Mouse (Mus musculus): ENCODE measurements around the gene Vmn2r81. TPM values are rescaled to one million over a fixed set of nuclear protein-coding genes. Genes with fewer than 3 reads are reported as not detected.
"Not testable (repeated sequence)": the region's sequence is repeated elsewhere in the genome, so short reads cannot be mapped to it uniquely, and the experiment has no call there.

Gene Vmn2r81
- not detected for polyA plus RNA-seq (2021)

DNA sequence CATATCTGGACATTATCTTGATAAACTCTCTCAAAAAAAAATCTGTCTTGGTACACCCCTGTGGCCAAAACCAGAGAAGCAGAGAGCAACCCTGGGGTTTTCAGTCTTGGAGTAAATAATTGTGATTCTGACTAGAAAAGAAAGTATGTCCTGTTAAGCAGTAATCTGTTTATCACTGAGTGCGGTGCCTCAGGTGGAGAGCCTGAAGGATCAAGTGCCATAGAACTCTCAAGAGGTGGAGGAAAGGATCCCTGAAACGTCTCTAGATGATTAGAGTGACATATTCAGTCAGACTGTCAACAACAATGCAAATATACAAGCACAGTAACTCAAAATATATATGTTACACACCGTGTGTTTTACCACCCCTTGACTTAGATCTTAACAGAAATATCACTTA lies at the start of gene Vmn2r81:
Gene Vmn2r81 (plus strand): TSS at position 301 of the 400 bp plus-strand sequence.
- DNase-seq (ENCODE audit: low read depth, low spot score); CTCF ChIA-PET; in situ Hi-C loops (cut with MboI; ENCODE audit: low pct_unique_long_range_greater_than_20kb); POLR2A ChIA-PET; ATAC-seq; H3K27me3 ChIP-seq: not testable (repeated sequence)

DNA sequence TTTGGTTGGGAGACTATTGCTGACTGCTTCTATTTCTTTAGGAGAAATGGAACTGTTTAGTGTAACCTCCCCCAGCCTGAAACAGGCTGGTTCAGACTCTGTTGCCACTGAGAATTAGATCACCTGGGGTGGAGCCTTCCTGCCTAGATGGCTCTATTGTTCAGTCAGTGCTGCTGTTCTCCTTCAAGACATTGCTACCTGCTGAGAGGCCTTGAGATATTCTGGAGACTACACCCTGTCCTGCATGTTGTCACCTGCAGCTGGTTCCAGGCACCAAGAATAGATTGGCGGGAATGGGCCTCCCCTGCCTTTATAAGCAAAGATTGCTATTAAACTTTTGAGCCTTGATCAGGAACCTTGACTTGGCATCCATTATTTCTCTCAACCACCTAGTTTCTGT lies 47.5 kb upstream of the Vmn2r81 start:
- ATAC-seq; in situ Hi-C loops (cut with MboI; ENCODE audit: low pct_unique_long_range_greater_than_20kb); CTCF ChIA-PET; DNase-seq (ENCODE audit: low read depth, low spot score); H3K27me3 ChIP-seq; POLR2A ChIA-PET: not testable (repeated sequence)

DNA sequence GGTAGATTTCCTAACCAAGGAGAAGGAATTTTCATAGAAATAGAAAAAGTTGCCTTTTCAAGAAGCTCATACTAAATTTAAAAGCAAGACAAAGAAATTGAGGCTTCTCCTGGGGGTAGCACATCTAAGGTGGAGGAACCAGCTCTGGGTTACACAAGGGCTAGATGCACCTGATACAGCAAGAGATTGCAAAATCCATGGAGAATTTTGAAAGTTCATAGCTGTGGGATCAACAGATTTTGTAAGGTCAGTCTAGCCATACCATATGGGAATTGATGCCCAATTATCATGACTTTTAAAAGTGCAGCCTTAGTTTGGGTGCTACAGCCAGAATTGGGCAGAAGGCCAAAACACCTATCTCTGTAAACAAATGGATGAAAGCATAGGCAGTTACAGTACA lies 27.1 kb upstream of the Vmn2r81 start:
- ChIA-PET POLR2A (no interaction called here), CTCF (no interaction called here)
- no peak for TF ChIP-seq CTCF (IDR thresholded peaks at IDR 0.05)
- H3K27me3 ChIP-seq = peaks cover 21% of the 10 kb centered on the region
- ATAC-seq (no peak), DNase-seq (ENCODE audit: low read depth, low spot score) (no peak)
- in situ Hi-C loops (cut with MboI; ENCODE audit: low pct_unique_long_range_greater_than_20kb) = no loop called here

DNA sequence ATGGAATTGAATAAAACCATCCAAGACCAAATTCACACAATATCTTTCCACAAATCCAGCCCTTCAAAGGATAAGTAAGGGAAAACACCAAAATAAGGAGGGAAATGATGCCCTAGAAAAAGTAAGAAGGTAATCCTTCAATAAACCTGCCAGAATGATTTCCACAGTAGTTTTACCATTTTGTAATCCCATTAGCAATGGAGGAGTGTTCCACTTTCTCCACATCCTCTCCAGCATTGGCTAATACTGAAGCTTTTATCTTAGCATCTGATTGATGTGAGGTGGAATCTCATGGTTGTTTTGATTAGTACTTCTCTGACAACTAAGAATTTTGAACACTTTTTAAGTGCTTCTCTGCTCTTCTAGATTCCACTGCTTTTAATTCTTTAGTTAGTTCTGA lies 25.9 kb upstream of the Vmn2r81 start:
- ChIA-PET POLR2A (no interaction called here), CTCF (no interaction called here)

DNA sequence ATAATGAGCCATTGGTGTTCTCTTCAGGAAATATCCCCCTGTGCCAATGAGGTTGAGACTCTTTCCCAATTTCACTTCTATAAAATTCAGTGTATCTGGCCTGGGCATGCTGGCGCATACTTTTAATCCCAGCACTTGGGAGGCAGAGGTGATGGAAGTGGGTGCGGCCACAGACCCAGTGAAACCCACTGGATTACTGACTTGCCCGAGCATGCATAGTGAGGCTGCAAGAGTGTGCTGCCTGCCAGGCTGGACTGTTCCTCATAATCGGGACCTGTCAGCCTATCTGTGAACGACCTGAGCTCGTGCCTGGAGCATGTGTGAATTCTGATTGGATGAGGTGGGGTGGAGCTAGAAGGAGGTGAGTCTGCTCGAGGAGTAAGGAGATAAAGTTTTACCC lies 25.3 kb upstream of the Vmn2r81 start:
- in situ Hi-C loops (cut with MboI; ENCODE audit: low pct_unique_long_range_greater_than_20kb) = no loop called here
- ChIA-PET CTCF (no interaction called here), POLR2A (no interaction called here)
- peaks cover 21% of the 10 kb centered on the region for H3K27me3 ChIP-seq
- no peak for ATAC-seq
- no peak for TF ChIP-seq CTCF (IDR thresholded peaks at IDR 0.05)
- no peak for DNase-seq (ENCODE audit: low read depth, low spot score)

More for the DNA sequence above, 25.9 kb upstream of the Vmn2r81 start:
- ATAC-seq (no peak), DNase-seq (ENCODE audit: low read depth, low spot score) (no peak)
- TF ChIP-seq CTCF (IDR thresholded peaks at IDR 0.05) = no peak
- H3K27me3 ChIP-seq = peaks cover 21% of the 10 kb centered on the region
- in situ Hi-C loops (cut with MboI; ENCODE audit: low pct_unique_long_range_greater_than_20kb) = no loop called here

DNA sequence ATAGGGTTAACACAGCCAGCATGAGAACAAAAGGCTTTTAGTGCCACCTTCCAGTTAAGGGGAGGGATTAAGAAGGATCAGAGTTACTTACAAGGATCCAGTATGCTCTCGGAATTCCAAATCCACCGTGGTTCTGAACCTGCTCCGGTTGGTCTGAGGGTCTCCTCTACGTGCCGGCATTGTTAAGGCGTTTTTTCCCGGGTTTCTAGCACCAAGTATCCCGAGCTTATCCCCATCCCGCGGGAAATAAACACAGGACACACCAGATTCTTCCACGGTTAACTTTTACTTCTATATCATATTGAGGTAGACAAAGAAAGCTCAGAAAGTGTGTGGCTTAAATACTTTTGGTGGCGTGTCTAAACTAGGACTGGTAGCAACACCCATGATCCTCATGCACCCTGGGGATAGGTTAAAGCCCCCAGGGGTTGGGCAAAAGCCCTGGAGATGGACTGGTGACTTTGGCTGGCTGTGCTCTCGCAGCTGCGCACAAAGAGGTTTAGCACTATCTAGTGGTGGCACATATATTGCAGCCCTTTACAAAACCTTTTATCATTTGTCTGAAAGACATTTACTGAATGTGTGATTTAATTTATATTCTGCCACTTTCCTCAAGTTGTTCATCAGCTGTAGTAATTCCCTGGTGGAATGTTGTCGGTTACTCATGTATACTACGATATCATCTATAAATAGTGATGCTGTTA lies 74.7 kb downstream of the Vmn2r81 start:
- in situ Hi-C loops (cut with MboI; ENCODE audit: low pct_unique_long_range_greater_than_20kb); H3K27me3 ChIP-seq; POLR2A ChIA-PET; CTCF ChIA-PET; DNase-seq (ENCODE audit: low read depth, low spot score); ATAC-seq: not testable (repeated sequence)
- TF ChIP-seq CTCF (IDR thresholded peaks at IDR 0.05) = peak; percentile 64

DNA sequence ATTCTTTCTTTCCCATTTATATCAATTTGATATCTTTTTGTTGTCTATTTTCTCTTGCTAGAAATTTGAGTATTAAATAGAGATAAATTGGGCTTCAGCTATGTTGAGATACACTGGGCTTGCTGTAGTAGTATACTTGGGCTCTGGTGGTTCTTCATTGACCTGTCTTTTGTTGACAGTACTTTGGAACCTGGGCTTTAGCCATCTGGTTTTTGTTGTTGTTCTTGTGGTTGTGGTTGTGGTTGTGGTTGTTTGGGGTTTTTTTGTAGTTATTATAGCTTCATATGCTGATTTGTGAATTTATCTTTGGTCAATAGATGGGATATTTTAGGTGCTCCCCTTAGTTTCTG lies 75.2 kb downstream of the Vmn2r81 start:
- in situ Hi-C loops (cut with MboI; ENCODE audit: low pct_unique_long_range_greater_than_20kb) = no loop called here
- H3K27me3 ChIP-seq = no peaks in the 10 kb centered on the region
- ATAC-seq = no peak
- DNase-seq (ENCODE audit: low read depth, low spot score) = no peak
- CTCF ChIA-PET = interaction anchor here (0.9 kb wide), 1 partner anchor 574 kb away, joined by 3 read pairs; no protein-coding TSS in a partner anchor
- no peak for TF ChIP-seq CTCF (IDR thresholded peaks at IDR 0.05)
- POLR2A ChIA-PET = no interaction called here

Other genes starting within 250 kb of the Vmn2r81 start
- not detected for gene Olfr1351, start 235.2 kb upstream of the Vmn2r81 start, polyA plus RNA-seq (2021)
- not detected for gene Olfr57, start 219.0 kb upstream of the Vmn2r81 start, polyA plus RNA-seq (2021)
- gene 2610008E11Rik, start 150.1 kb upstream of the Vmn2r81 start, polyA plus RNA-seq (2021) = 13.4 TPM
- not detected for gene Vmn2r80, start 98.9 kb upstream of the Vmn2r81 start, polyA plus RNA-seq (2021)
- not detected for gene Vmn2r82, start 108.8 kb downstream of the Vmn2r81 start, polyA plus RNA-seq (2021)
- gene Vmn2r83, start 221.0 kb downstream of the Vmn2r81 start, polyA plus RNA-seq (2021) = not detected